11 mouse cellular contexts compared by ENCODE assay signal in genomic region chr19:41724831-41725470, GRCm38 (mm10). TPM values are rescaled to one million over a fixed set of nuclear protein-coding genes. Genes with fewer than 3 reads are reported as not detected.
DNase-seq lines count a peak whose midpoint lies in the region; ATAC-seq and TF ChIP-seq lines count a peak whose summit lies in the region.
"Had no signal": no experiment of that assay in that cellular context is flagged by ENCODE, and none has a peak within 500 bp of the region (broad histone marks: within the 10 kb centered on the region; RNA-seq: fewer than 3 reads in every experiment).

No protein-coding gene starts in this region.

- no peaks in the 10 kb centered on the region for H3K36me3 ChIP-seq in hindbrain, postnatal 0 days (ENCODE audit: insufficient read depth, low read length)
- H3K36me3 ChIP-seq: embryonic facial prominence, embryonic 12.5 days; limb, embryonic 15.5 days had no signal

- H3K4me2 ChIP-seq in hindbrain, postnatal 0 days (ENCODE audit: low read depth, low read length) = no peak overlapping the region
- H3K4me2 ChIP-seq: embryonic facial prominence, embryonic 12.5 days; limb, embryonic 15.5 days had no signal

- peak overlapping the region; percentile 62 for H3K27ac ChIP-seq in hindbrain, postnatal 0 days
- H3K27ac ChIP-seq: embryonic facial prominence, embryonic 12.5 days; limb, embryonic 15.5 days had no signal

- H3K4me3 ChIP-seq in hindbrain, postnatal 0 days (ENCODE audit: low read length) = no peak overlapping the region
- H3K4me3 ChIP-seq: embryonic facial prominence, embryonic 12.5 days; limb, embryonic 15.5 days had no signal

- H3K9me3 ChIP-seq in hindbrain, postnatal 0 days (ENCODE audit: low read length) = no peaks in the 10 kb centered on the region
- H3K9me3 ChIP-seq: embryonic facial prominence, embryonic 12.5 days; limb, embryonic 15.5 days had no signal

- no peaks in the 10 kb centered on the region for H3K27me3 ChIP-seq in hindbrain, postnatal 0 days (ENCODE audit: insufficient read depth, low read length)
- H3K27me3 ChIP-seq: embryonic facial prominence, embryonic 12.5 days; limb, embryonic 15.5 days had no signal

- H3K4me1 ChIP-seq in hindbrain, postnatal 0 days (ENCODE audit: insufficient read depth, low read length) = no peaks in the 10 kb centered on the region

- WGBS in hindbrain, postnatal 0 days = 30% methylated on average over 9 of the region's 9 CpGs

- intact Hi-C loops in heart, postnatal 25 days (cut with DNase I) = no loop called here

- peak; percentile 7 for DNase-seq in CD4-positive, CD25-positive, alpha-beta regulatory T cell, adult 2 months (ENCODE audit: low read depth, low spot score)
- DNase-seq in embryo, embryonic 11 days = peak; percentile 81
- DNase-seq in hindbrain, postnatal 0 days (ENCODE audit: low spot score) = no peak
- no peak for DNase-seq in adipocyte (ENCODE audit: low spot score)
- no peak for DNase-seq in urinary bladder, adult 2 months (ENCODE audit: low spot score)
- no peak for DNase-seq in heart, postnatal 25 days (ENCODE audit: low spot score)
- DNase-seq: adrenal gland, postnatal 10 days had no signal

- no peak overlapping the region for H3K9ac ChIP-seq in hindbrain, postnatal 0 days (replicated peaks; ENCODE audit: low read length)
- H3K9ac ChIP-seq: embryonic facial prominence, embryonic 12.5 days; limb, embryonic 15.5 days had no signal

- ATAC-seq in CD4-positive, CD25-positive, alpha-beta regulatory T cell, adult 4 months = no peak
- ATAC-seq in hindbrain, postnatal 0 days = 0 out of 2 replicates have a peak, but pooled peaks have one; percentile 24
- ATAC-seq in neutrophil, adult 5-6 weeks (ENCODE audit: extremely low read depth, insufficient number of reproducible peaks, low FRiP score, poor library complexity, severe bottlenecking) = 0 out of 2 replicates have a peak, but pooled peaks have one; percentile 13

- TF ChIP-seq CTCF in hindbrain, postnatal 0 days (IDR thresholded peaks at IDR 0.05; ENCODE audit: low read depth) = no peak

RNA-seq across cellular contexts. Expression of gene Slit1, which starts 18.5 kb away (rescaled TPM):
- polyA plus RNA-seq in CD4-positive, CD25-positive, alpha-beta regulatory T cell, adult 4 months (2017; shearing (Covaris generic)) = not detected
- 69.2 and 78.5 TPM in 2 replicates for total RNA-seq in hindbrain, postnatal 0 days (2014; rRNA removed)
- 10.8 and 13.3 TPM in 2 replicates for polyA plus RNA-seq in hindbrain, postnatal 0 days (2015; fragmentation: Nextera tagmentation; extraction: Ambion mirVana)
- total RNA-seq in neutrophil, adult 5-6 weeks (2017) = 0.37 TPM in 1 of 2 replicates, not detected in the other
- polyA plus RNA-seq in urinary bladder, adult 2 months (2012; rRNA removed) = 0.15 TPM in 2 replicates
- total RNA-seq in heart, postnatal 25 days (2021) = under 1 TPM; 0.17 to 0.31 TPM

Comparison
In these comparisons a context has a peak if more than half of its experiments do, and no peak if none do; other contexts are left out.
1. DNase-seq: peak in CD4-positive, CD25-positive, alpha-beta regulatory T cell, adult 2 months (single experiment) and embryo, embryonic 11 days (single experiment); none in hindbrain, postnatal 0 days (single experiment), adipocyte (single experiment), urinary bladder, adult 2 months (single experiment) and heart, postnatal 25 days (single experiment).
2. RNA of gene Slit1, which starts 18.5 kb away (total RNA-seq): 69.2 to 78.5 TPM in hindbrain, postnatal 0 days; 0.17 to 0.31 TPM in heart, postnatal 25 days and 0.37 TPM in neutrophil, adult 5-6 weeks; every median in the first group is over 10 times any median in the second.